Mouse (Mus musculus) adrenal gland (tissue): Measurements from ENCODE around the gene Usp47.

Experiments used
- intact Hi-C: fragments of 180-260 bp; cut with DNase I; formaldehyde crosslinking; loops from one replicate; pipeline ENCODE4 v1.15.1; 2025

Usp47 gene

GRCm38 (mm10) chr7:112147979-112148378, 124.7 kb downstream of the Usp47 start:
- intact Hi-C loops = no loop called here

- intact Hi-C loops = no loop called here
Observed at GRCm38 (mm10) chr7:112149113-112149512, 125.8 kb downstream of the Usp47 start.

GRCm38 (mm10) chr7:112154445-112154844, 131.1 kb downstream of the Usp47 start:
- intact Hi-C loops = no loop called here

GRCm38 (mm10) chr7:112155194-112155593, 131.9 kb downstream of the Usp47 start:
- intact Hi-C loops = no loop called here

- intact Hi-C loops = no loop called here
Observed at GRCm38 (mm10) chr7:112157584-112158315, 134.4 kb downstream of the Usp47 start.

GRCm38 (mm10) chr7:112158316-112158741, 135.0 kb downstream of the Usp47 start:
- intact Hi-C loops = no loop called here

- intact Hi-C loops = no loop called here
Observed at GRCm38 (mm10) chr7:112158942-112159341, 135.6 kb downstream of the Usp47 start, which contains the start of gene Dkk3. Gene Dkk3 (minus strand): TSS chr7:112159057.

GRCm38 (mm10) chr7:112159835-112160234, 136.5 kb downstream of the Usp47 start:
- intact Hi-C loops = no loop called here
